Mouse (Mus musculus): ENCODE measurements around the gene Fignl2. TPM values are rescaled to one million over a fixed set of nuclear protein-coding genes. Genes with fewer than 3 reads are reported as not detected.

Gene Fignl2
- polyA plus RNA-seq, 1 experiment: 25.6 TPM

GRCm38 (mm10) chr15:101046039-101046526 lies 32.3 kb downstream of the Fignl2 start:
- Histone ChIP-seq H3K27ac (ENCODE audit: insufficient read depth, low read length) (no peak overlapping the region), H3K4me3 (ENCODE audit: low read depth, low read length) (peak overlapping the region; percentile 26), H3K9ac (ENCODE audit: low read depth, poor library complexity, severe bottlenecking) (peak overlapping the region; percentile 59), H3K36me3 (ENCODE audit: control insufficient read depth, insufficient read depth, low read length, poor library complexity, severe bottlenecking) (no peaks in the 10 kb centered on the region), H3K9me3 (replicated peaks; ENCODE audit: control insufficient read depth, insufficient read depth, low read length, poor library complexity, severe bottlenecking) (no peaks in the 10 kb centered on the region), H3K4me1 (ENCODE audit: control insufficient read depth, insufficient read depth, low read length) (no peaks in the 10 kb centered on the region), H3K27me3 (ENCODE audit: control insufficient read depth, insufficient read depth, low read length, poor library complexity, severe bottlenecking) (peaks cover 18% of the 10 kb centered on the region)
- TF ChIP-seq EP300 (IDR thresholded peaks at IDR 0.05; ENCODE audit: insufficient read depth, low read depth, low read length) (no peak), CTCF (IDR thresholded peaks at IDR 0.05; ENCODE audit: low read depth, low read length) (no peak), POLR2A (IDR thresholded peaks at IDR 0.05; ENCODE audit: insufficient read depth, low read length) (no peak)

GRCm38 (mm10) chr15:101044531-101044930 lies 33.8 kb downstream of the Fignl2 start:
- H3K27me3 ChIP-seq (ENCODE audit: control insufficient read depth, insufficient read depth, low read length, poor library complexity, severe bottlenecking): peaks cover 18% of the 10 kb centered on the region
- H3K36me3 ChIP-seq (ENCODE audit: control insufficient read depth, insufficient read depth, low read length, poor library complexity, severe bottlenecking): no peaks in the 10 kb centered on the region
- TF ChIP-seq POLR2A (IDR thresholded peaks at IDR 0.05; ENCODE audit: insufficient read depth, low read length): no peak
- no peak for TF ChIP-seq CTCF (IDR thresholded peaks at IDR 0.05; ENCODE audit: low read depth, low read length)
- no peak for TF ChIP-seq EP300 (IDR thresholded peaks at IDR 0.05; ENCODE audit: insufficient read depth, low read depth, low read length)
- H3K9ac ChIP-seq (ENCODE audit: low read depth, poor library complexity, severe bottlenecking): no peak overlapping the region
- H3K4me3 ChIP-seq (ENCODE audit: low read depth, low read length): no peak overlapping the region
- H3K4me1 ChIP-seq (ENCODE audit: control insufficient read depth, insufficient read depth, low read length): no peaks in the 10 kb centered on the region
- no peaks in the 10 kb centered on the region for H3K9me3 ChIP-seq (replicated peaks; ENCODE audit: control insufficient read depth, insufficient read depth, low read length, poor library complexity, severe bottlenecking)
- H3K27ac ChIP-seq (ENCODE audit: insufficient read depth, low read length): no peak overlapping the region

- Histone ChIP-seq H3K27ac (ENCODE audit: insufficient read depth, low read length) (no peak overlapping the region), H3K4me3 (ENCODE audit: low read depth, low read length) (no peak overlapping the region), H3K4me1 (ENCODE audit: control insufficient read depth, insufficient read depth, low read length) (no peaks in the 10 kb centered on the region), H3K9me3 (replicated peaks; ENCODE audit: control insufficient read depth, insufficient read depth, low read length, poor library complexity, severe bottlenecking) (no peaks in the 10 kb centered on the region), H3K27me3 (ENCODE audit: control insufficient read depth, insufficient read depth, low read length, poor library complexity, severe bottlenecking) (peaks cover 18% of the 10 kb centered on the region), H3K9ac (ENCODE audit: low read depth, poor library complexity, severe bottlenecking) (no peak overlapping the region), H3K36me3 (ENCODE audit: control insufficient read depth, insufficient read depth, low read length, poor library complexity, severe bottlenecking) (no peaks in the 10 kb centered on the region)
- TF ChIP-seq EP300 (IDR thresholded peaks at IDR 0.05; ENCODE audit: insufficient read depth, low read depth, low read length): no peak
- peak; percentile 90 for TF ChIP-seq CTCF (IDR thresholded peaks at IDR 0.05; ENCODE audit: low read depth, low read length)
Observed at GRCm38 (mm10) chr15:101042613-101043012, 35.8 kb downstream of the Fignl2 start.

GRCm38 (mm10) chr15:101041966-101042365 lies 36.4 kb downstream of the Fignl2 start:
- H3K9me3 ChIP-seq (replicated peaks; ENCODE audit: control insufficient read depth, insufficient read depth, low read length, poor library complexity, severe bottlenecking): no peaks in the 10 kb centered on the region
- H3K9ac ChIP-seq (ENCODE audit: low read depth, poor library complexity, severe bottlenecking): no peak overlapping the region
- no peaks in the 10 kb centered on the region for H3K4me1 ChIP-seq (ENCODE audit: control insufficient read depth, insufficient read depth, low read length)
- H3K36me3 ChIP-seq (ENCODE audit: control insufficient read depth, insufficient read depth, low read length, poor library complexity, severe bottlenecking): no peaks in the 10 kb centered on the region
- TF ChIP-seq EP300 (IDR thresholded peaks at IDR 0.05; ENCODE audit: insufficient read depth, low read depth, low read length): no peak
- no peak for TF ChIP-seq POLR2A (IDR thresholded peaks at IDR 0.05; ENCODE audit: insufficient read depth, low read length)
- TF ChIP-seq CTCF (IDR thresholded peaks at IDR 0.05; ENCODE audit: low read depth, low read length): no peak
- H3K27ac ChIP-seq (ENCODE audit: insufficient read depth, low read length): no peak overlapping the region
- H3K4me3 ChIP-seq (ENCODE audit: low read depth, low read length): no peak overlapping the region
- peaks cover 16% of the 10 kb centered on the region for H3K27me3 ChIP-seq (ENCODE audit: control insufficient read depth, insufficient read depth, low read length, poor library complexity, severe bottlenecking)

- Histone ChIP-seq H3K9ac (ENCODE audit: low read depth, poor library complexity, severe bottlenecking) (no peak overlapping the region), H3K27ac (ENCODE audit: insufficient read depth, low read length) (no peak overlapping the region), H3K36me3 (ENCODE audit: control insufficient read depth, insufficient read depth, low read length, poor library complexity, severe bottlenecking) (no peaks in the 10 kb centered on the region), H3K4me1 (ENCODE audit: control insufficient read depth, insufficient read depth, low read length) (no peaks in the 10 kb centered on the region), H3K4me3 (ENCODE audit: low read depth, low read length) (no peak overlapping the region), H3K27me3 (ENCODE audit: control insufficient read depth, insufficient read depth, low read length, poor library complexity, severe bottlenecking) (no peaks in the 10 kb centered on the region), H3K9me3 (replicated peaks; ENCODE audit: control insufficient read depth, insufficient read depth, low read length, poor library complexity, severe bottlenecking) (no peaks in the 10 kb centered on the region)
- peak; percentile 87 for TF ChIP-seq CTCF (IDR thresholded peaks at IDR 0.05; ENCODE audit: low read depth, low read length)
- TF ChIP-seq EP300 (IDR thresholded peaks at IDR 0.05; ENCODE audit: insufficient read depth, low read depth, low read length): no peak
Observed at GRCm38 (mm10) chr15:101039651-101040050, 38.7 kb downstream of the Fignl2 start.

GRCm38 (mm10) chr15:101028960-101029359 lies 49.4 kb downstream of the Fignl2 start:
- Histone ChIP-seq H3K4me3 (ENCODE audit: low read depth, low read length) (no peak overlapping the region), H3K9ac (ENCODE audit: low read depth, poor library complexity, severe bottlenecking) (no peak overlapping the region), H3K27me3 (ENCODE audit: control insufficient read depth, insufficient read depth, low read length, poor library complexity, severe bottlenecking) (no peaks in the 10 kb centered on the region), H3K9me3 (replicated peaks; ENCODE audit: control insufficient read depth, insufficient read depth, low read length, poor library complexity, severe bottlenecking) (no peaks in the 10 kb centered on the region), H3K36me3 (ENCODE audit: control insufficient read depth, insufficient read depth, low read length, poor library complexity, severe bottlenecking) (no peaks in the 10 kb centered on the region), H3K4me1 (ENCODE audit: control insufficient read depth, insufficient read depth, low read length) (no peaks in the 10 kb centered on the region), H3K27ac (ENCODE audit: insufficient read depth, low read length) (no peak overlapping the region)
- no peak for TF ChIP-seq CTCF (IDR thresholded peaks at IDR 0.05; ENCODE audit: low read depth, low read length)
- TF ChIP-seq EP300 (IDR thresholded peaks at IDR 0.05; ENCODE audit: insufficient read depth, low read depth, low read length): no peak
- TF ChIP-seq POLR2A (IDR thresholded peaks at IDR 0.05; ENCODE audit: insufficient read depth, low read length): no peak

All from ES-Bruce4 (cell line).